Mouse (Mus musculus): ENCODE measurements at regions not wholly inside any gene's neighbourhood (a gene's known extent, or its start where the extent isn't known, plus 50 kb on each side); places are given as distances from the start of the nearest gene placed in this dataset.
"Not testable (repeated sequence)": the region's sequence is repeated elsewhere in the genome, so short reads cannot be mapped to it uniquely, and the experiment has no call there.

GRCm38 (mm10) chr5:91892338-91892737 lies 70.5 kb downstream of the Rchy1 start:
- DNase-seq: no peak
- intact Hi-C loops (cut with DNase I; ENCODE audit: low total_unique reads): no loop called here

- no peak for DNase-seq
- intact Hi-C loops (cut with DNase I; ENCODE audit: low total_unique reads): no loop called here
Observed at GRCm38 (mm10) chr5:91881771-91882170, 81.1 kb downstream of the Rchy1 start.

- intact Hi-C loops (cut with DNase I; ENCODE audit: low total_unique reads): no loop called here
- DNase-seq: no peak
Observed at GRCm38 (mm10) chr5:91880231-91880630, 82.6 kb downstream of the Rchy1 start.

GRCm38 (mm10) chr5:91878627-91879026 lies 84.2 kb downstream of the Rchy1 start:
- DNase-seq: no peak
- intact Hi-C loops (cut with DNase I; ENCODE audit: low total_unique reads): no loop called here

- intact Hi-C loops (cut with DNase I; ENCODE audit: low total_unique reads): no loop called here
- no peak for DNase-seq
Observed at GRCm38 (mm10) chr5:91876682-91877031, 86.2 kb downstream of the Rchy1 start.

GRCm38 (mm10) chr5:91875875-91876681 lies 86.8 kb downstream of the Rchy1 start:
- no peak for DNase-seq
- intact Hi-C loops (cut with DNase I; ENCODE audit: low total_unique reads): no loop called here

- intact Hi-C loops (cut with DNase I; ENCODE audit: low total_unique reads): no loop called here
- no peak for DNase-seq
Observed at GRCm38 (mm10) chr5:91872816-91873215, 90.1 kb downstream of the Rchy1 start.

- no peak for DNase-seq
- intact Hi-C loops (cut with DNase I; ENCODE audit: low total_unique reads): loop anchor here (10.0 kb wide), 1 partner anchor 355 kb away; the partner anchor contains the start of gene Parm1
Observed at GRCm38 (mm10) chr5:91869791-91870190, 93.1 kb downstream of the Rchy1 start.

GRCm38 (mm10) chr5:91866184-91866583 lies 96.7 kb downstream of the Rchy1 start:
- intact Hi-C loops (cut with DNase I; ENCODE audit: low total_unique reads): loop anchor here (10.0 kb wide), 1 partner anchor 351 kb away; the partner anchor contains the start of gene Parm1
- no peak for DNase-seq

GRCm38 (mm10) chr5:91865365-91865764 lies 97.5 kb downstream of the Rchy1 start:
- intact Hi-C loops (cut with DNase I; ENCODE audit: low total_unique reads): loop anchor here (10.0 kb wide), 1 partner anchor 351 kb away; the partner anchor contains the start of gene Parm1
- no peak for DNase-seq

- no peak for DNase-seq
- intact Hi-C loops (cut with DNase I; ENCODE audit: low total_unique reads): loop anchor here (10.0 kb wide), 1 partner anchor 348 kb away; the partner anchor contains the start of gene Parm1
Observed at GRCm38 (mm10) chr5:91862843-91863242, 100.0 kb downstream of the Rchy1 start.

GRCm38 (mm10) chr5:91862243-91862642 lies 100.6 kb downstream of the Rchy1 start:
- DNase-seq: no peak
- intact Hi-C loops (cut with DNase I; ENCODE audit: low total_unique reads): loop anchor here (10.0 kb wide), 1 partner anchor 347 kb away; the partner anchor contains the start of gene Parm1

- intact Hi-C loops (cut with DNase I; ENCODE audit: low total_unique reads): loop anchor here (10.0 kb wide), 1 partner anchor 347 kb away; the partner anchor contains the start of gene Parm1
- no peak for DNase-seq
Observed at GRCm38 (mm10) chr5:91861440-91862187, 101.3 kb downstream of the Rchy1 start.

GRCm38 (mm10) chr5:91860489-91860888 lies 102.4 kb downstream of the Rchy1 start:
- no peak for DNase-seq
- intact Hi-C loops (cut with DNase I; ENCODE audit: low total_unique reads): loop anchor here (10.0 kb wide), 1 partner anchor 346 kb away; the partner anchor contains the start of gene Parm1

- intact Hi-C loops (cut with DNase I; ENCODE audit: low total_unique reads): no loop called here
- no peak for DNase-seq
Observed at GRCm38 (mm10) chr5:91852330-91852729, 110.5 kb downstream of the Rchy1 start.

GRCm38 (mm10) chr5:91850862-91851569 lies 111.9 kb downstream of the Rchy1 start:
- DNase-seq; intact Hi-C loops (cut with DNase I; ENCODE audit: low total_unique reads): not testable (repeated sequence)

- intact Hi-C loops (cut with DNase I; ENCODE audit: low total_unique reads): no loop called here
- DNase-seq: no peak
Observed at GRCm38 (mm10) chr5:91850440-91850839, 112.4 kb downstream of the Rchy1 start.

- intact Hi-C loops (cut with DNase I; ENCODE audit: low total_unique reads): no loop called here
- DNase-seq: no peak
Observed at GRCm38 (mm10) chr5:91849533-91849932, 113.3 kb downstream of the Rchy1 start.

- DNase-seq: no peak
- intact Hi-C loops (cut with DNase I; ENCODE audit: low total_unique reads): no loop called here
Observed at GRCm38 (mm10) chr5:91849114-91849513, 113.8 kb downstream of the Rchy1 start.

- DNase-seq: no peak
- intact Hi-C loops (cut with DNase I; ENCODE audit: low total_unique reads): no loop called here
Observed at GRCm38 (mm10) chr5:91848528-91848927, 114.3 kb downstream of the Rchy1 start.

All from gastrocnemius, postnatal 14 days (tissue).